Mouse (Mus musculus) inflammation-experienced regulatory T-cells, adult 6 months (primary cell): ENCODE data around the gene Polr2f. TPM values are rescaled to one million over a fixed set of nuclear protein-coding genes. Genes with fewer than 3 reads are reported as not detected.

Experiments used
- ATAC-seq: one replicate; pipeline ENCODE4 v1.8.0; 2017
- polyA plus RNA-seq, 3 experiments: library from polyadenylated mRNA; unstranded; fragments of 100-300 nt; shearing (Covaris generic); gene quantifications; one replicate each; pipeline ENCODE4 v1.2.1; 2017

The Polr2f gene
- polyA plus RNA-seq, 3 experiments from 2014 or later = 109 to 122 (median 116) TPM

DNA sequence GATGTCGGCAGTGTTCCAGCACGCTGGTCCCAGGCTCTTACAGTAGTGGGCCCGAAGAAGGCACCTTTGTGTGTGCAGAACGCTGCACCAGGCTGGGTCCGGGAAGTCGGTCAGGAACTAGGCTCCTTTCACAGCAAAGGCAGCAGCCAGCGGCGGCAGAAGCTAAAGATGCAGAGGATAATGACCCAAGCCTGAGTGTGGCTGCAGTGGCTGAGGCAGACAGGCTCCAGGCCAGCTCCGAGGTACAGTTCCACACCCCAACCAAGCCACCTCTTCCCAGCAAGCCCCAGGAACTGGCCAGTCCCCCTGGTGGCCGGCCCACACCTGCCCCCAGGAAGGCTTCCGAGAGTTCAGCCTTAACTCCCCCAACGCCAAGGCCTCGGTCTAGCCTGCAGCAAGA lies 18.3 kb upstream of the Polr2f start:
- ATAC-seq = no peak

DNA sequence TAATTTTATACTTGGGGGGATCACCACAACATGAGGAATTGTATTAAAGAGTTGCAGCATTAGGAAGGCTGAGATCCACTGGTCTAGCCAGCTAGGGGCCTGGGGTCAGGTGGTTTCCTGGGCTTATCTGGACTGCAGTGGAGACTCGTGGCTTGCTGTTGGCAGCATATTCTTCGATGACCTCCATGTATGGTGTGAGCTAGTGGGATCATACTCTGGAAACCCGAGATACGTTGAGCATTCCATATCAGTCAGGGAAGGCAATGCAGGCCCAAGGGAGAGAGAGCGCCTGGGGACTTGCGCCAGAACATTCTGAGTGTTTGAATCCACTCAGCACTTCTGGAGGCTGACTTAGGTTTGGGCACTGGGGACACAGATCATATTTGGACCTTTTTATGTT lies 17.1 kb upstream of the Polr2f start:
- ATAC-seq = no peak

- ATAC-seq = no peak
These were observed 16.4 kb upstream of the Polr2f start for GRCm38 (mm10) chr15:79124331-79124875.

DNA sequence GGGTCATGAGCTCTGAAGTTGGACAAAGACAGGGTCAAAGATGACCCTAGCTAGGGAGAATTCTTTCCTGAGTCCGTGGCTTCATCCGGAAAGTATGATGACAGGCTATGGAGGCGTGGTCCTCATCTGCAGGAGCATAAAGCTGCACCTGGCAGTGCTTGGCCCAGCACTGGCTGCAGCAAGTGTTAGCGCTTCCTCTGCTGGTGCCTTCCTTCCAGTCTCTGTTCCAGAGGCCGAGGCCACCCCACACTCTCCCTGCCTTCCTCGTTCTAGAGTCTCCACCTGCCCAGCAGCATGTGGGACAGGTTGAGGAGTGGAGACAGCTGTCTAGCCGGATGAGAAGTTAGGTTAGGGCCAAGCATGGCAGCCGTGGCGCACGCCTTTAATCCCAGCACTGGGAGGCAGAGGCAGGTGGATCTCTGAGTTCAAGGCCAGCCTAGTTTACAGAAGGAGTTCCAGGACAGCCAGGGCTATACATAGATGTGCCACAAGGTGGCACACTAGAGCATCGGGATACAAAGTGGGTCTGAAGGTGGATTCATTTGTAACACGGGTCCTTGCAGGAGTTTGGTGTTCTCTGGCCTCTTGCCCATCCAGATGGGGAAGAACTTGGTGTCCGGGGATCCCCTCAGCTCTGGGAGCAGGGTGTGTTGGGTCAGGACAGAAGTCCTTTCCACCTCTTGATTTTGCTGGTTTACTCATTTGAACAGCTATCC lies 14.4 kb upstream of the Polr2f start:
- ATAC-seq = peak; percentile 38

GRCm38 (mm10) chr15:79127101-79127500 lies 13.7 kb upstream of the Polr2f start:
- no peak for ATAC-seq

GRCm38 (mm10) chr15:79128208-79128607 lies 12.6 kb upstream of the Polr2f start:
- no peak for ATAC-seq

GRCm38 (mm10) chr15:79129311-79129710 lies 11.5 kb upstream of the Polr2f start:
- ATAC-seq = no peak

- ATAC-seq = no peak
These were observed 10.0 kb upstream of the Polr2f start for GRCm38 (mm10) chr15:79130782-79131181.

GRCm38 (mm10) chr15:79131442-79131841 lies 9.4 kb upstream of the Polr2f start:
- ATAC-seq = no peak

GRCm38 (mm10) chr15:79133191-79133661 lies 7.6 kb upstream of the Polr2f start:
- no peak for ATAC-seq

DNA sequence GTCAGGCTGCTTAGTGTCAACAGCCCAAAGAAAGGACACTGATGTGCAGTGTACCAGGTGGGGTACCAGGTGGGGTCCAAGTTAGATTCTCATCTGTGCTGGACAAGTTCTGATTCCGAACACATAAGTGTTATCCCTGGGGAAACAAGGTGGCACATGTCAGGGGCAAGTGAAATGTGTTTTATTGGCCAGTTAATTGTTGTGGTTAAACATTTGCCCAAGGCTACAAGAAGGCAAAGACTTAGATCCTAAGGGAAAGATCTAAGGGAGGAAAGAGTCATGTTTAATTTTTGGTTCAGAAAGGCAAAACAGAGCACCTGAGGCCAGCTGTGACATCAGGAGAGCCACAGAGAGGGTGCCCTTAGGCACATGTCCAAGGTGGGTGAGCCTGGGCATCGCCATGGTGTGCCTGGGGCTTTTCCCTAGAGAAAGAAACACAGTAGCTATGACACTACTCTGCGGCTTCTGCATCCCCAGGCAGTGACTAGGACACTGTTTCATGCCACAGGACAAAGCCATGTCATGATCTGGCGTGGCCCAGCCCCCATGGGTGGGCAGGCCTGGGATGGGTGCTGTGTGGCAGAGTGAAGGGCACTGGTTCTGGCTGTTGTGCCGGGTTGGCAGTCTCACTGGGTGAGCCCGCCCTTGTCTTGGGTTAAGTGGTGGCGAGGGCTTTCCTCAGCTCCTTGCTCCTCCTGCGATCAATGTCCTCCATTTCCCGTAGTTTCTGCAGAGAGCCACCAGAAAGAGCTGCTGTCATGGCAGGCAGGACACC lies 6.1 kb upstream of the Polr2f start:
- ATAC-seq = no peak

GRCm38 (mm10) chr15:79135332-79135731 lies 5.5 kb upstream of the Polr2f start:
- ATAC-seq = no peak

GRCm38 (mm10) chr15:79135783-79136575 lies 4.8 kb upstream of the Polr2f start:
- ATAC-seq = no peak

GRCm38 (mm10) chr15:79139640-79140039 lies 1.2 kb upstream of the Polr2f start:
- peak; percentile 16 for ATAC-seq

GRCm38 (mm10) chr15:79141566-79141917 lies 733 bp downstream of the Polr2f start:
- ATAC-seq = peak; percentile 23

DNA sequence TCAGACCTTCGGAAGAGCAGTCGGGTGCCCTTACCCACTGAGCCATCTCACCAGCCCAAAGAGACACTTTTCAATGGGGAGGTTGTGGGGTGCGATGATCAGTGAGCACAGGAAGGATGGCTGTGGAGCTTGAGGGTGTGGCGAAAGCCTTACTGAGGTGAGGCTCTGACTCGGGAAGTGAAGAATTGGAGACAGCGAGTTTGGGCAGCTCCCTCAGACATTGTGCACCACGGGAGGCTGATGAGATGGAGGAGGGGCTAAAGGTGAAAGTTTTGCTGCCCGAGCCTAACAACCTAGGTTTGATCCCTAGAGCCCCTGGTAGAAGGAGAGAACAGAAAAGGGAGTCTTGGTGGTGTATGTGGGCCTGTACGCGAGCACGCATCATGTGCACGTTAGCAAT lies 2.5 kb downstream of the Polr2f start:
- no peak for ATAC-seq

GRCm38 (mm10) chr15:79144021-79144420 lies 3.2 kb downstream of the Polr2f start:
- no peak for ATAC-seq

DNA sequence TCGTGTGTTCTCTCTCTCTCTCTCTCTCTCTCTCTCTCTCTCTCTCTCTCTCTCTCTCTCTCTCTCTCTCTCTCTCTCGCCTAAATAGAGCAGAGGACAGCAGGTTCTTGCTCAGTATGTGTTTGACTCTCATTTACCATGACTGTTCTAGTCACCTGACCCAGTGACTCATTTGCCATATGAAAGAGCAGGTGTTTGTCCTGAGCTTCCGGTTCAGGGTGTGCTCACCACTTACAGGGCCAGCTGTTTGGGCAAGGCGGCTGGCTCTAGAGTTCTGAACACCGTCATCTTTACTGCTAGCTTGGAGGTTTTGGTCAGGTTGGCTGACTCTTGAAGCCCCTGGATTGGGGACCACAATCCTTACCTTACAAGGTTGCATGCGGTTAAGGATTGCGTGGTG lies 4.7 kb downstream of the Polr2f start:
- no peak for ATAC-seq

GRCm38 (mm10) chr15:79148533-79148932 lies 7.7 kb downstream of the Polr2f start:
- ATAC-seq = no peak

- no peak for ATAC-seq
These were observed 11.1 kb downstream of the Polr2f start for GRCm38 (mm10) chr15:79151881-79152280.

DNA sequence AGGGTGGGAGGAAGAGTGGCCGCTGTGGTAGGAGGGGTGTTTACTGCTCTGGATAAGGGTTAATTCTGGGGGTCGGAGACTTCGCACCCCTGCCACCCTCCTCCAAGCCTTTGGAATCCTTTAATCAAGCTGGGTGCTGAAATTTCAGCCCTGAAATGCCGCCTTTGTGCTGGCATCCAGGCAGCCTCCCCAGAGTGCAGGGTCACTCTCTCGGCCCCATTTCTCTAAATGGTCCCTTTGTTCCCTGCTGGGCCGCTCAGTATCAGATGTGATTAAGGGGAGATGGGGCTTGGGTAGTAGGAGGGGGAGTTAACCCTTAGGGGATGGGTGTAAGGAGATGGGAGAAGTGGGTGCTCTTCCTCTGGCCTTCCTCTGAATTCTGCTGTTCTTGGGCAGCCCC lies 11.9 kb downstream of the Polr2f start:
- ATAC-seq = no peak

- ATAC-seq = no peak
These were observed 14.8 kb downstream of the Polr2f start for GRCm38 (mm10) chr15:79155572-79155971.

DNA sequence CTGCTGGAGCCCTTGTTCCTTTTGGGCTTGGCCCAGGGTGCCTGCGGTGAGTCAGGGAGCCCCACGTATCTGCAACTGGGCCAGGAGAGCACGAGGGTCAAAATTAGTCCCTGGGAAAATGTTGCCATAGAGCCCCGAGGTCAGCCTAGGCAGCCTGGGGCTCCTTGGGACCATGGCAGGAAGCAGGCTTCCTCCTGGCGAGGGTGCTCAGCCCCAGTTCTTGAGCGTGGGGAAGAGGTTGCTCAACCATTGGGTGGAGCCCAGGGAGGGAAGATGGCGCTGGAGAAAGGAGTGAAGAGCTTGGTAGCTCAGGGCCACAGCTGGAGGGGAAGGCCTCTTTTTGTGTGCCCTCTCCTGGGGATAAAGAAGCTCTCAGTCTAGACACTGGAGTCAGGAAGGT lies 21.5 kb downstream of the Polr2f start:
- ATAC-seq = no peak
